Mouse (Mus musculus): ENCODE data around the gene Dynlt1b. TPM values are rescaled to one million over a fixed set of nuclear protein-coding genes. Genes with fewer than 3 reads are reported as not detected.
"Not testable (repeated sequence)": the region's sequence is repeated elsewhere in the genome, so short reads cannot be mapped to it uniquely, and the experiment has no call there.

Gene Dynlt1b
- polyA plus RNA-seq, 1 experiment from 2014 or later, result 897 TPM

DNA sequence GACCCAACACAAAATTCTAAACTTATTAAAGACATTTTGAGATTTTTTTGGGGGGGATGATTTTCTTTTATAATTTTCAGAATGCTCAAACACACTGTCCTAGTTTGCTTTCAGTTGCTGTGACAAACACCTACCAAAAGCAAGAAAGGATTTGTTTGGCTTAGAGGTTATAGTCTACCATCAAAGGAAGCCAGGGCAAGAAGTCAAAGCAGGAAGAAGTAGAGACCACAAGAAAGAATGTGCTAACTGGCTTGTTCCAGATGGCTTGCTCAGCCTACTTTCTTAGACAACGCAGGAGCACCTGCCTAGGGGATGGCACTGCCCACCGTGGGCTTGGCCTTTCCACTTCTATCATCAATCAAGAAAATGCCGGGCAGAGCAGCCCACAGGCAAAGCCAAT is 31.8 kb upstream of the Dynlt1b start:
- H3K27me3 ChIP-seq (replicated peaks; ENCODE audit: control insufficient read depth, insufficient read depth, low read length); ATAC-seq: not testable (repeated sequence)
- 75% methylated on average over 1 of the region's 3 CpGs for WGBS

DNA sequence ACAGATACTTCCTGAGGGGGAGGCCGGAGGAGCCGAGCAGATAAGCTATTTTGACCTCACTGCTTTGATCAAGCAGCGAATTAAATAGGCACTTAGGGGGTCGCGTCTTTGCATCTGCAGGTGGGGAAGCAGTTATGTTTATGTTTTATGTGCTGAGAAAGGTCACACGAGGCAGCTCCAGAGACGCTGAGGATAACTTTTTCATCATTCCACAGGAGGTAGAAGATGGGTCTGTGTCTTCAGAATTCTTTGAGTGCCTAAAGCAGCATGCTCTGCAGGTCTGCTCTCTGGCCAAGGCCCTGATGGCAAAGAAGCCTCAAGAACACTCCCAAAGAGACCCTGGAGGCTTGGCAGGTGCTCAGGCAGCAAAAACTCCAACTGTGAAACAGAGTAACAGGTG is 31.1 kb upstream of the Dynlt1b start:
- not testable (repeated sequence) for H3K9me3 ChIP-seq (ENCODE audit: control insufficient read depth, low read length); H3K4me3 ChIP-seq (replicated peaks; ENCODE audit: low read length); H3K27me3 ChIP-seq (replicated peaks; ENCODE audit: control insufficient read depth, insufficient read depth, low read length); H3K4me1 ChIP-seq (replicated peaks; ENCODE audit: control insufficient read depth, insufficient read depth, low read length); H3K36me3 ChIP-seq (ENCODE audit: control insufficient read depth, insufficient read depth); H3K27ac ChIP-seq (ENCODE audit: low read length); ATAC-seq; H3K9ac ChIP-seq (replicated peaks; ENCODE audit: low read depth, low read length); H3K4me2 ChIP-seq (ENCODE audit: low read length)
- 40% methylated on average over 7 of the region's 7 CpGs for WGBS

More for the DNA sequence above, 31.8 kb upstream of the Dynlt1b start:
- H3K9me3 ChIP-seq (ENCODE audit: control insufficient read depth, low read length); H3K4me3 ChIP-seq (replicated peaks; ENCODE audit: low read length); H3K36me3 ChIP-seq (ENCODE audit: control insufficient read depth, insufficient read depth); H3K27ac ChIP-seq (ENCODE audit: low read length); H3K4me2 ChIP-seq (ENCODE audit: low read length); H3K4me1 ChIP-seq (replicated peaks; ENCODE audit: control insufficient read depth, insufficient read depth, low read length); H3K9ac ChIP-seq (replicated peaks; ENCODE audit: low read depth, low read length): not testable (repeated sequence)

DNA sequence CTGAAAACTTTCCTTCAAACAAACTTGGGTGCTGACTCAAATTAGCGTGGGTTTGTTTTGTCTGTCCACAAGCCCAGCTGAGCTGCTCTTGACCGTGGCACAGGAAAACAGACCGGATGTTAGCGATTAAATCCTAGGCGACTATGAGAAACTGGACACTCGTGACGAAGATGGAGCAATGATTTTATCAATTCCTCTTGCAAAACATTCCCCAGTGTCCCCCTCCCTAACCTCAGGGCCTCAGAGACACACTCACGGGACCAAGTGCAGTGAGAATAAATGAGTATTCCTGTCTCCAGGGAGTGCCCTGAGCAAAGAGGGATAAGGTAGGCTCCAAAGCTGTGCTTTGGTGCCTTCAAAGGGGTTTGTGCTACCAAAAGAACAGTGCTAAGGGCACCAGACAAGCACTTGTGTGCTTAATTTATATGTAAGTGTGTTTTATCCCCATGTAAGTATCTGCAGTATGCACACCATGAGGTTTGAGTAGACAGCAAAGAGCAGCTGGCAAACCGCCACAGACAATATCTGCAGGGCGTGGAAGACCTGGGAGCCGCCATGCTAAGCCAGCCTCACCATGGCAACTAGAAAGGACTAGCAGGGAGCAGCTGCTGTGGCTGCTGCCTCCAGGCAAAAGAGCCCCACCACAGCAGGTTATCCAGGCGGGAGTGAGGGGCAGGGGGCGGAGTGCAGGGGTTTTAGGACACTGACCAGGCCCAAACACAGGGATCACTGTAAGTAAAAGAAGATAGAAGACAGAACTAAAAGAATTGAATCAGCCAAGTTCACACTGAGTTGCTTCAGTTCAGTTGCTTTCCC is 30.4 kb upstream of the Dynlt1b start:
- H3K4me2 ChIP-seq (ENCODE audit: low read length); H3K36me3 ChIP-seq (ENCODE audit: control insufficient read depth, insufficient read depth); H3K9ac ChIP-seq (replicated peaks; ENCODE audit: low read depth, low read length); H3K4me3 ChIP-seq (replicated peaks; ENCODE audit: low read length); H3K27me3 ChIP-seq (replicated peaks; ENCODE audit: control insufficient read depth, insufficient read depth, low read length); H3K9me3 ChIP-seq (ENCODE audit: control insufficient read depth, low read length); H3K4me1 ChIP-seq (replicated peaks; ENCODE audit: control insufficient read depth, insufficient read depth, low read length): not testable (repeated sequence)
- peak; percentile 92 for ATAC-seq
- WGBS, result 20% methylated on average over 6 of the region's 13 CpGs
- H3K27ac ChIP-seq (ENCODE audit: low read length), result peak overlapping the region; percentile 60

DNA sequence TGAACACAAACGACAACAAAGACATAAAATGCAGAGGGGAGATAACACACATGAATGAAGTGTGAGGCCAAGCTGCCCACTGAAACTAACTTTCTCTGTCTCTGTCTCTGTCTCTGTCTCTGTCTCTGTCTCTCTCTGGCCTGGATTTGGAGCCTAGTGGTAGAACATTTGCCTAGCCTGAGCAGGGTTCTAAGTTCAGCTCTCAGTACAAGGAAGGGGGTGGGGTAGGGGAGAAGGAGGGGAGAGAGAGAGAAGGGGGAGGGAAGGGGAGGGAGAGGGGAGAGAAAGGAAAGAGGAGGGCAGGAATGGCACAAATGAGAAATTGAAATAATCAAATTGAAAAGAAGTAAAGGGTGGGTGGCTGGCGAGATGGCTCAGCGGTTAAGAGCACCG is 29.8 kb upstream of the Dynlt1b start:
- WGBS, result 68% methylated on average over 4 of the region's 4 CpGs
- not testable (repeated sequence) for H3K4me2 ChIP-seq (ENCODE audit: low read length)

DNA sequence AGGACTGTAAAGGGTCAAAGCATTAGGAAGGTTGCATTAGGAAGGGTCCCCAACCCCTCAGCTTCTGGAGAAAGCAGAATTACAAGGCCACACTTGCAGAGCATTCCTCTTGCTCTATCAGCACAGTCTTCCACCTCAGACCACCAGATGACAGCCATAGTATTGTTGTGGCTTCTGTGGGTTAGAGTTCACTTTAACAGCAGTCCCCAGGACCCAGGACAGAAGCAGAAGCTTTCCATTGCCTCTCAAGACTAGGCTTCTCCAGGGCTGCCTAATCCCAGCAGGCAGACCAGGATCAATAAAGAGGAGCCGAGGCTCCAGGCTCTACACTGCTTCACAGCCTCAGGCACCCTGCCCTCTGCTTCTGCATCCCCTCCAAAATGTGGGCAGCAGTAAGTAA is 25.4 kb upstream of the Dynlt1b start:
- H3K4me2 ChIP-seq (ENCODE audit: low read length); H3K4me3 ChIP-seq (replicated peaks; ENCODE audit: low read length); H3K4me1 ChIP-seq (replicated peaks; ENCODE audit: control insufficient read depth, insufficient read depth, low read length); H3K36me3 ChIP-seq (ENCODE audit: control insufficient read depth, insufficient read depth); H3K27me3 ChIP-seq (replicated peaks; ENCODE audit: control insufficient read depth, insufficient read depth, low read length); H3K27ac ChIP-seq (ENCODE audit: low read length); H3K9me3 ChIP-seq (ENCODE audit: control insufficient read depth, low read length); ATAC-seq; H3K9ac ChIP-seq (replicated peaks; ENCODE audit: low read depth, low read length): not testable (repeated sequence)
- WGBS, result 43% methylated on average over 1 of the region's 1 CpGs

More for the DNA sequence above, 29.8 kb upstream of the Dynlt1b start:
- not testable (repeated sequence) for H3K4me3 ChIP-seq (replicated peaks; ENCODE audit: low read length); H3K27me3 ChIP-seq (replicated peaks; ENCODE audit: control insufficient read depth, insufficient read depth, low read length); H3K9me3 ChIP-seq (ENCODE audit: control insufficient read depth, low read length); H3K9ac ChIP-seq (replicated peaks; ENCODE audit: low read depth, low read length); H3K4me1 ChIP-seq (replicated peaks; ENCODE audit: control insufficient read depth, insufficient read depth, low read length); H3K36me3 ChIP-seq (ENCODE audit: control insufficient read depth, insufficient read depth)
- peak; percentile 57; the same call in 1 of the 2 replicates for ATAC-seq
- H3K27ac ChIP-seq (ENCODE audit: low read length), result peak overlapping the region; percentile 60

DNA sequence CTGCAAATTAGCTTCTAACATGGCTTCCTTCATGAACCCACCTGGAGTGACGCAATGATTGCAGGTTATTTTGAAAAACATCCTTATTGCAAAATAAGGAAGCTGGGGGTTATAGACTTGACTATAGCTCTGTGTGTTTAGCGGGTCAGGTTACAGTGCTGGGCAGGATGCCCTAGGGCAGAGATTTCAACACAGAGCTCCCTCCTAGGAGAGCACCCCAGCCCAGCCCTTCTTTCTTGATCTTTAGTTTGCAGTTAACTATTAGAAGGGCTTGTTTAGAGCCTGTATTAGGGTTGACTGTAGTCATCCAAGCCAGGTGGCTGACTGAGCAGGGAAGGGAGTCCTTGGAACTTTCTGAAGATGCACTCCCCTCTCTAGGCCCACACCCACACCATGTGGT is 22.9 kb upstream of the Dynlt1b start:
- H3K4me3 ChIP-seq (replicated peaks; ENCODE audit: low read length); H3K27ac ChIP-seq (ENCODE audit: low read length); H3K36me3 ChIP-seq (ENCODE audit: control insufficient read depth, insufficient read depth); H3K9ac ChIP-seq (replicated peaks; ENCODE audit: low read depth, low read length); H3K27me3 ChIP-seq (replicated peaks; ENCODE audit: control insufficient read depth, insufficient read depth, low read length); ATAC-seq; H3K9me3 ChIP-seq (ENCODE audit: control insufficient read depth, low read length); H3K4me2 ChIP-seq (ENCODE audit: low read length); H3K4me1 ChIP-seq (replicated peaks; ENCODE audit: control insufficient read depth, insufficient read depth, low read length): not testable (repeated sequence)
- 100% methylated on average over 1 of the region's 2 CpGs for WGBS

DNA sequence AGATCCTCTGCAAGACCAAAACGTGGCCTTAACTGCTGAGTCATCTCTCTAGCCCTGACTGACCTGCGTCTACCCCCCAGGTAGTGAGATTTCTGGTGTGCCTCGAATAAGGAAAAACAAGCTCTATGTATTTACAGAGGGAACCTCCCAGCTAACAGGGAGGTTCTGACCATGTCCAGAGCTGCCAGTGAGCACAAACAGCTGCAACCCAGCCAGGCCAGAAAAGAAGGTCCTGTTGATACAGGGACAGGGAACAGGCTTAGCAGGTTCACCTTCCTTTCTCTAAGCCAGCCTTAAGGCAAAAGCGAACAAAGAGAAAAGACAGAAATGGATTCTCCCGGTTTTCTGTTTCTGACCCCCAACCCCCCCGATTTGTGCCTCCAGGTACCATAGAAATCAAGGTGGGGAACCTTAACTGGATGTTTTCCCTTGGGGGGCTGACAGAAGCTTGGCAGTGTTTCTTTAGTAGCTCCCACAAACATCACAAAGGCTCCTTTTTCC is 19.1 kb upstream of the Dynlt1b start:
- H3K9me3 ChIP-seq (ENCODE audit: control insufficient read depth, low read length); H3K4me3 ChIP-seq (replicated peaks; ENCODE audit: low read length); H3K27me3 ChIP-seq (replicated peaks; ENCODE audit: control insufficient read depth, insufficient read depth, low read length); H3K27ac ChIP-seq (ENCODE audit: low read length); H3K4me2 ChIP-seq (ENCODE audit: low read length); ATAC-seq; H3K36me3 ChIP-seq (ENCODE audit: control insufficient read depth, insufficient read depth); H3K4me1 ChIP-seq (replicated peaks; ENCODE audit: control insufficient read depth, insufficient read depth, low read length); H3K9ac ChIP-seq (replicated peaks; ENCODE audit: low read depth, low read length): not testable (repeated sequence)
- WGBS, result 64% methylated on average over 6 of the region's 6 CpGs

DNA sequence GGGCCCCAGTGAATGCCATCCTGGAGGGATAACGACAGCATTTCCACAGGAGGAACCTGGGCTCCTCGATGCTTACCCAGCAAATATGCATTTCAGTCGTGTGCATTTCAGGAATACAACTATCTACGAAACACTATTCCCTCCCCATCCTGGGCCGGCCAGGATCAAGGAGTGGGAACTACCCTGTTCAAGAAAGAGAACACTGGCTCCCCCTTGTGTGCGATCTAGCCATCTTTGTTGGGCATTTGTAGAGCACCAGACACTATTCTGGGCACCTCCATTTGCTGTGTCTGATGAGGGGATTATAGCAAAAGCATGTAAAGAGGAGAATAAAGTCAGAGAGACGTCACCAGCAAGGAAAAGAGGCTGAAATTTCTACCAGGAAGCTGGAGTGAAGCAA is 12.8 kb upstream of the Dynlt1b start:
- ATAC-seq; H3K36me3 ChIP-seq (ENCODE audit: control insufficient read depth, insufficient read depth); H3K27me3 ChIP-seq (replicated peaks; ENCODE audit: control insufficient read depth, insufficient read depth, low read length); H3K27ac ChIP-seq (ENCODE audit: low read length); H3K9me3 ChIP-seq (ENCODE audit: control insufficient read depth, low read length); H3K4me2 ChIP-seq (ENCODE audit: low read length); H3K9ac ChIP-seq (replicated peaks; ENCODE audit: low read depth, low read length); H3K4me3 ChIP-seq (replicated peaks; ENCODE audit: low read length); H3K4me1 ChIP-seq (replicated peaks; ENCODE audit: control insufficient read depth, insufficient read depth, low read length): not testable (repeated sequence)
- WGBS, result 29% methylated on average over 4 of the region's 7 CpGs

DNA sequence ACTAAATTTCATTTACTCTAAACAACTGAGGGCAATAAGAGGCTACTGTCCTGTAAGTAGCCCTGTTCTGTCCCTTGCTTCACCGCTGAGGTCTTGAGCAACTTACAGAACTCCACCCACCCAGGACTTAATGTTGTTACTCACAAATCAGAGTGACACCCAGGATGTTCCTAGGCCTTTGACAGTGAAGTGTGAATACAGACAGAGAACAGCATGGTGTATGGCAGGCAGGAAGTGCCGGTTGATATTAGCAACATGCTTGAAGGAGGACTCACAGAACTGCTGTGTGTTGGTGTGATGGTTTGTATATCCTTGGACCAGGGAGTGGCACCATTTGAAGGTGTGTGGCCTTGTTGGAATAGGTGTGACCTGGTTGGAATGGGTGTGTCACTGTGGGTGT is 9.4 kb upstream of the Dynlt1b start:
- H3K36me3 ChIP-seq (ENCODE audit: control insufficient read depth, insufficient read depth); H3K4me3 ChIP-seq (replicated peaks; ENCODE audit: low read length); H3K27ac ChIP-seq (ENCODE audit: low read length); H3K9me3 ChIP-seq (ENCODE audit: control insufficient read depth, low read length); ATAC-seq; H3K4me1 ChIP-seq (replicated peaks; ENCODE audit: control insufficient read depth, insufficient read depth, low read length); H3K27me3 ChIP-seq (replicated peaks; ENCODE audit: control insufficient read depth, insufficient read depth, low read length); H3K4me2 ChIP-seq (ENCODE audit: low read length); H3K9ac ChIP-seq (replicated peaks; ENCODE audit: low read depth, low read length): not testable (repeated sequence)
- 93% methylated on average over 1 of the region's 2 CpGs for WGBS
